Mouse (Mus musculus) granulocyte monocyte progenitor cell, adult 5-6 weeks (primary cell): Measurements from ENCODE around the gene Tmem248. TPM values are rescaled to one million over a fixed set of nuclear protein-coding genes. Genes with fewer than 3 reads are reported as not detected.

Experiments used
- total RNA-seq, 2 experiments: library from RNA; stranded (forward) in 1 of 2; stranded (reverse) in 1 of 2; fragments of 200-712, 200-1000 nt in 1 of 2; fragments of >200 nt in 1 of 2; fragmentation: Nextera tagmentation in 1 of 2; gene quantifications; 2 replicates each; pipeline ENCODE4 v1.2.3; 2014 to 2017

Gene Tmem248
- total RNA-seq, 2 experiments from 2014 or later, result 64.5 to 71.8 TPM

Other genes starting within 250 kb of the Tmem248 start
- 119 and 163 TPM in 2 replicates for gene Gusb, start 214.0 kb upstream of the Tmem248 start, total RNA-seq (2014; fragmentation: Nextera tagmentation)
- 91.6 and 103 TPM in 2 replicates for gene Gusb, start 214.0 kb upstream of the Tmem248 start, total RNA-seq (2017)
- 34.6 and 40.6 TPM in 2 replicates for gene Asl, start 187.8 kb upstream of the Tmem248 start, total RNA-seq (2014; fragmentation: Nextera tagmentation)
- gene Asl, start 187.8 kb upstream of the Tmem248 start, total RNA-seq (2017), result 17.5 and 19.6 TPM in 2 replicates
- gene Crcp, start 187.8 kb upstream of the Tmem248 start, total RNA-seq (2014; fragmentation: Nextera tagmentation), result 31.2 and 52.0 TPM in 2 replicates
- gene Crcp, start 187.8 kb upstream of the Tmem248 start, total RNA-seq (2017), result 40.7 and 67.6 TPM in 2 replicates
- 16.0 and 17.3 TPM in 2 replicates for gene Tpst1, start 143.8 kb upstream of the Tmem248 start, total RNA-seq (2014; fragmentation: Nextera tagmentation)
- 3.4 and 7.5 TPM in 2 replicates for gene Tpst1, start 143.8 kb upstream of the Tmem248 start, total RNA-seq (2017)
- gene Kctd7, start 72.2 kb upstream of the Tmem248 start, total RNA-seq (2014; fragmentation: Nextera tagmentation), result 3.2 and 4.4 TPM in 2 replicates
- gene Kctd7, start 72.2 kb upstream of the Tmem248 start, total RNA-seq (2017), result 3.6 and 4.1 TPM in 2 replicates
- gene Rabgef1, start 45.3 kb upstream of the Tmem248 start, total RNA-seq (2014; fragmentation: Nextera tagmentation), result 12.8 and 18.8 TPM in 2 replicates
- gene Rabgef1, start 45.3 kb upstream of the Tmem248 start, total RNA-seq (2017), result 11.3 and 24.0 TPM in 2 replicates
- gene Sbds, start 38.4 kb downstream of the Tmem248 start, total RNA-seq (2014; fragmentation: Nextera tagmentation), result 47.8 and 52.4 TPM in 2 replicates
- gene Sbds, start 38.4 kb downstream of the Tmem248 start, total RNA-seq (2017), result 61.0 and 101 TPM in 2 replicates
- 12.0 and 16.7 TPM in 2 replicates for gene Tyw1, start 38.5 kb downstream of the Tmem248 start, total RNA-seq (2014; fragmentation: Nextera tagmentation)
- gene Tyw1, start 38.5 kb downstream of the Tmem248 start, total RNA-seq (2017), result 31.9 and 37.4 TPM in 2 replicates
- gene Caln1, start 152.4 kb downstream of the Tmem248 start, total RNA-seq (2014; fragmentation: Nextera tagmentation), result not detected in 2 replicates
- not detected in 2 replicates for gene Caln1, start 152.4 kb downstream of the Tmem248 start, total RNA-seq (2017)
- gene A330070K13Rik, start 167.6 kb downstream of the Tmem248 start, total RNA-seq (2014; fragmentation: Nextera tagmentation), result not detected in 2 replicates
- gene A330070K13Rik, start 167.6 kb downstream of the Tmem248 start, total RNA-seq (2017), result not detected in 2 replicates